Mouse (Mus musculus) thymus, postnatal 14 days (tissue): ENCODE results near the gene Gm20388.

Source experiments
- DNase-seq: peaks from one replicate; pipeline ENCODE4 v3.0.0; 2021

Gene Gm20388

DNA sequence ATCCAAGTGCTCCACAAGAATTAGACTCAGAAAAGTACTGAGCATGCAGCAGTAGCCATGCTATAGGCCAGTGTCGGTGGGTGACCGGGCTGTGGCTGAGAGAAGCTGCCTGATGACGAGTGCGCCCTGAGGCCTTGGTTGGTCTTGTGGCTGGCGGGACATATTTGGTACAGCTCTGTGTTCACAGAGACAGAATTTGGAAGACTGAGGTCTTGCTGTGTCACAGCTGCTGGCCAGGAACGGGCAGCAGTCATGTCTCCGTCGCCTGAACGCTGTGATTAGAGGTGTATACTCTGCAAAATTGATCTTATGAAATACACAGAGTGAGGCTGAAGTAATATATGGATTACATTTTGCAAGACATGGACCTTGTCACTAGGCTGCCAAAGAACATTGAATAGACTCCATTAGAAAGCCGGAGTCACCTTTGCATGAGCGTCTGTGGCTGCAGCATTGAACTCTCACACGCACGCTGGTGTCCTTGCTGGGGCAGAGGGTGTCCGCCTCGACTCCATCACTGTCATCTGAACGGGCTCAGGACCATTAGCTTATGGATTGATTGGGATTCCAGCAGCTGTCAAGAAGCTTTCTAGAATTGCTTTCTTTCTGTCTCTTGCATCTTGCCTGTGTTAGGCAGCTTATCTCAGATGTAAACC is 5.7 kb downstream of the Gm20388 start:
- no peak for DNase-seq

- no peak for DNase-seq
Observed at GRCm38 (mm10) chr8:119917415-119917814, 6.8 kb downstream of the Gm20388 start.

DNA sequence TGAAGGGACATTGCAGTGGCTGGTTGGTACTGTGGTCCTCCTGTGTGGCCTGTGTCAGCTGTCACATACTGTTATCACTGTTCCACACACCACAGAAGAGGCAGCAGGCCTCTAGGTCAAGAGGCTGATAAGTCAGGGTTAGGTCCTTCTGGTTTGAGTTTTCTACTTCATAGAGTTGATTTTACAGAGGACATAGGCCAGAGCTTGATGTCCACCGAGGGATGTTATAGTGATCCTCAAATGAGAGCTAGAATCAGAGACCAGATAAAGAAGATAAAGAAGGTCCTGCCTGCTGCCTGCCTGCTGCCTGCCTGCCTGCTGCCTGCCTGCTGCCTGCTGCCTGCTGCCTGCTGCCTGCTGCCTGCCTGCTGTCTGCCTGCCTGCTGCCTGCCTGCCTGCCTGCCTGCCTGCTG is 7.5 kb downstream of the Gm20388 start:
- DNase-seq: no peak

DNA sequence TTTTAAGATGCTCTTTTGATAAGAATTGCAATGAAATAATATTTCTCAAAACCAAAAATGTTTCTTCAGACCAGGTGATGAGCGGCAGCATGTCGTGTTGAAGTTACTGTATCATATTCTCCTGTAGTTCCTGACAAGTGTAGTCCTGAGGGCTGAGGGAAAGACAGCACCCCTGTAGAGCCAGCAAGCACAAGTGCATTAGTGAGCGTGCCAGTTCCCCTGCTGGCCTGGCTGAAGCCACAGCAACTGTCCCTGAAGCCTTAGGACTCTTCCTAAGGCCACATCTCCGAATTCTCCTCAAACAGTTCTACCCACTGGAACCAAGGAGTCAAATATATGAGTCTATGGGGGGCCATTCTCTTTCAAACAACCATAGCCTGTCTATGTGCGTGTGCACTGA is 12.6 kb downstream of the Gm20388 start:
- no peak for DNase-seq

DNA sequence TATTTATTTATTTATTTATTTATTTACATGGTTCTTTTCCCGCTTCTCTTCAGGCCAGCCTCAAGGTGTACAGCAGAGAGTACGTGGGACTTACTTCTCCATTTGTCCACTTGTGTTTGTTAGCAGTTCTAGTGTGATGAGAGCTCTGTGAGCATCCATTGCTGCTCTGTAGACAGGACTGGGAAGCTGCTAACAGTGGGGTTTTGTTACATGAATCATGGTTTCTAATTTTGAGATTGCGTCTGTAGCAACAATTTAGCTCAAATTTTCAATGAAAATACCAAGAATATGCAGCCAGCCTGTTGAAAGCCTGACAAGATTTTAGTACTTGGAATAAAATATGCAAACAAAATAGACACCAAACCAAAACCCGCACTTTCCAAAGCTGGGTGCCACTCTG is 14.8 kb downstream of the Gm20388 start:
- no peak for DNase-seq

DNA sequence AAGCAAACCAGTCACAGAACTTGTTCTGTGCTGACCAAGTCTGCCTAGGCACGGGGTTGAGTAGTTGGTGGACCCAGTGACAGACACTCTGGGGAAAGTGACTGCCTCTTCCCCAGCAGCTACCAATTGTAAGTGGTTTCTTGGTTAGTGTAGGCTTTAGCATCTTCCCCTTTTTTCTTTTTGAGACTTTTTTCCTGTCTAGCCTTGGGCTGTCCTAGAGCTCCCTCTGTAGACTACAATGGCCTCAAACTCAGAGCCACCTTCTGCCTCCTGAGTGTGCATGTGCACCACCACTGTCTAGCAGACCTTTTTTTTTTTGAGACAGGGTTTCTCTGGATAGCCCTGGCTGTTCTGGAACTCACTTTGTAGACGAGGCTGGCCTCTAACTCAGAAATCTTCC is 15.8 kb downstream of the Gm20388 start:
- peak; percentile 60 for DNase-seq

DNA sequence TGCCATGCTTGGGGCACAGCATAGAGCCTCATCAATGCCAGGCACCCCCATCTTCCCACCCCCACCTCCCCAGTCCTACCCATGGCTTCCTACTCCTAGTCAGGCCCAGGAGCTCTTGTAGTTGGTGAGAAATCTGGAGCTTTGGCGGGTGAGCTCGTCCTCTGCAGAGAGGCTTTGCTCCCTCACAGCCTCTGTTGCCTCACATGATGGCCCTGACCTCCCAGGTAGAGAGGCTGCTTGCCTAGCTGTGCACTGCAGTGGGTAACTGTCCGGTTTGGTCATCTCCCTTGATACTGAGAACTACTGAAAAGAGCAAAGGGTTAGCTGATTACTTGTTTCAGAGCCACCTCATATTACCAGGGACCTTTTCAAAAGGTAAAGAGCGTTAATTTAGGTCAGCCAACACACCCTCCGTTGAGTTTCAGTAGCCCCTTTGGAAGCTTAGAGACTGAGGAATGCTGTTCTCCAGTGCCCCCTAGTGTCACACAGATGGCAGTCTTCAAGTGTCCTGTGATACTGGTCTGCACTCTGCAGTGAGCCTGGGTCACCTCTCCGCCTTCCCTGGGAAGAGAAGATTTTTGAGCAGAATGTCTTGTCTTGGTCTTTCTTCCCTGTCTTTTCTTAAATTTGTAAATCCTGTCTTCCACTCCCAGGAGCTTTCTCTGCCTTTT is 16.9 kb downstream of the Gm20388 start:
- peak; percentile 53 for DNase-seq

GRCm38 (mm10) chr8:119931317-119931716 is 20.7 kb downstream of the Gm20388 start:
- no peak for DNase-seq

DNA sequence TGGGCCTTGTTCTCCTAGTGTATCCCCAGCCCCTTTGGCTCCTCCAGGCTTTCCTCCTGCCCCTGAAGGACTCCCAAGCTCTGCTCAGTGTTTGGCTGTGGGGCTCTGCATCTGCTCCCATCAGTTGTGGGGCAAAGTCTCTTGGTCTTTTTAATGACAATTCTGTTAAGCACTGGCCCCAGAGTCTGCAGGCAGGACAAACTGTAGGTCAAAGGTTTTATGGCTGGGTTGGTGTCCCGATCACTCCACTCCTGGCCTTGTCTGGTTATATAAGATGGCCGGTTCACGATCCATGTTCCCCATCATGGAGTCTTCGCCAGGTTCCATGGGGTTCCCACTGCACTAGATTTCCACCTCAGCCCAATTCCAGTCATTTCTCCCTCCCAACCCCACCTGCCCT is 23.0 kb downstream of the Gm20388 start:
- DNase-seq: no peak

DNA sequence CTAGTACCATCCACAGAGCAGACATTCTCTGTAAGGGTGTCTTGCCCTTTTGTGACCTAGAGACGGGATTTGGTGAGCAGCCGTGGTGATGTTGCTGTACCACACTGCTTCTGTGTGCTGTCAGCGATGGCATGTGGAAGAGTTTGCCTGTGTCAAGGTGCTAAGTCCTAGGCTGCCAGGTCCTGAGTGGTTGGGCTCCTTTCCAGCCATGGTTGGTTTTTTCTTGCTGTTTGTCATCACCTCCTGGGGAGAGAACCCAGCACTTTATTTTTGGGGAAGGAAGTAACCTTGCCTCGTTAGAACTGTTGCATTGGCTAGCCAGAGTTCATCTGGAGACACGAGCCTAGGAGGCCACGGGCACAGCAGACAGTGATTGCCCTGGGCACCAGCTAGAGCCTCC is 24.9 kb downstream of the Gm20388 start:
- DNase-seq: no peak

GRCm38 (mm10) chr8:119938481-119938880 is 27.8 kb downstream of the Gm20388 start:
- DNase-seq: no peak

DNA sequence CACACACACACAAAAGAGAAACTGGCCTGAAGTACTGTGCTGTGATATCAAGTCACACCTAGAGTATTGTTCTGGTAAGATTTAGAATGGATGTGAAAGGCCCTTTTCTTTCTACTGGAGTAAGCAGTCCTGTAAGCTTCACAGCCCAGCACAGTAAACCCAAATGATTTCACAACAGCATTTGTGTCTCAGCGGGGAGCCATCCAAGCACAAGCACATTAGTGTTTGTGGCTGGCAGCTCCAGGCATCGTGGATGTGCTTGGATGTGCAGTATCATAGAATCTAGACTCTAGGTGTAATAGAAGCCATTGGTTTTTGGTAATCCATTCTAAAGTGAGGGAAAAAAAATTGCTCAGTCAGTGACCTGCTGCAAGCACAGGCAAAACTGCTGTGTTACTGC is 28.7 kb downstream of the Gm20388 start:
- DNase-seq: no peak

DNA sequence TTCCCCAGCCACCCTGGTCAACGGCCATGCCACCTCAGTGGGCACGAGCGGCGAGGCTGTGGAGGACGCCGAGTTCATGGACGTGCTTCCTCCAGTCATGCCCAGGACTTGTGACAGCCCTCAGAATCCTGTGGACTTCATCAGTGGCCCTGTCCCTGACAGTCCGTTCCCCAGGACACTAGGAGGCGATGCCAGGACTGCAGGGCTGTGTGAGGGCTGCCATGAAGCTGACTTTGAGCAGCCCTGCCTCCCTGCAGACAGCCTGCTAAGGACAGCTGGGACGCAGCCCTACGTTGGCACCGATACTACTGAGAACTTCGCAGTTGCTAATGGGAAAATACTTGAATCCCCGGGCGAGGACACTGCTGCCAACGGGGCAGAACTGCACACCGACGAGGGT is 30.8 kb downstream of the Gm20388 start:
- no peak for DNase-seq

GRCm38 (mm10) chr8:119943616-119944015 is 33.0 kb downstream of the Gm20388 start:
- DNase-seq: no peak

DNA sequence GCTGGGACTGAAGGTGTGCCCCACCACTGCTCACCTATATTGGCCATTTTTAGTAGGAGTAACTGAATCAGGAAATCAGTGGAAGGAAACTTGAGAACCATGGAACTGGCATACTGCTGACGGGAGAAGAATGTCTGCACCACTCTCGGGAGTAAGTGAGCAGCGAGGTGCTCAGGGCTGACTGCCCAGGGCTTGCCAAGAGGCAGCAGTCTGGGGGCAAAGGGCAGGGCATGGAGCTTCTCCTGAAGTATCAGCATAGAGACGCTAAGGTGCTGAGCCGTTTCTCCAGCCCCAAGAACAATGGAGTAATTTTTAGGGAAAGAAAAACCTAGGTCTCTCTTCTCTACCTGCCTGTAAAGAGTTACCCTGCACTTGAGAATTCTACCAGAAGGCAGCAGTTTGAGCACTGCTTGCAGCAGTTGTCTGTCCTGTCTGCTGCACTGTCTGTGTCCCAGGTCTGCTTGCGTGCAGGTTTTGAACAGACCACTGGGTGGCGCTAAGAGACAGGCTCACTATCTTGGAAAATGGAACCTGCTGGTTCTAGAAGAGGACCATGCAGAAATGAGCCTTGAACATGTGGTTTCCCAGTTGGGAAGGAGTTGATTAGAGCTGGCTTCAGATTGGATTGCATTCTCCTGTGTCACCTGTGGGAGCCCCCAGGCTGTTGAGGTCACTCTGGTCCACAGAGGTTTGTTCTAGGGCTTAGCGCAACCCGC is 33.6 kb downstream of the Gm20388 start:
- DNase-seq: peak; percentile 76

GRCm38 (mm10) chr8:119946326-119946865 is 35.8 kb downstream of the Gm20388 start:
- DNase-seq: peak; percentile 41

GRCm38 (mm10) chr8:119947653-119948052 is 37.0 kb downstream of the Gm20388 start:
- DNase-seq: no peak

DNA sequence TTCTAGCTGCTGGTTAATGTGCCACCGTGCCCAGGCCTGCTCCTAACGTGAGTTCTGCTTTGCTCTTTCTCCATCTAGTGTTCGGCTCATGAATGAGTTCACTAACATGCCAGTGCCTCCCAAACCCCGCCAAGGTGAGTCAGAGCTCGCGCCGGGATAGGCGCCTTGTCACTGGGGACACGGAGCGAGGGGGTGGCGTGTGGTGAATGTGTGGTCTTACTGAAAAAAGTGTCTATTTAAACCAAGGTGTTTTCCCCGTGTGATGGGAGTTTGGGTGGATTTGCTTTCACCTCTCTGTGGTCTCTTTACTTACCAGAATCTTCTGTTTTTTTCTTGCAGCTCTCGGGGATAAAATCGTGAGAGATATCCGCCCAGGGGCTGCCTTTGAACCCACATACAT is 37.7 kb downstream of the Gm20388 start:
- DNase-seq: peak; percentile 12

DNA sequence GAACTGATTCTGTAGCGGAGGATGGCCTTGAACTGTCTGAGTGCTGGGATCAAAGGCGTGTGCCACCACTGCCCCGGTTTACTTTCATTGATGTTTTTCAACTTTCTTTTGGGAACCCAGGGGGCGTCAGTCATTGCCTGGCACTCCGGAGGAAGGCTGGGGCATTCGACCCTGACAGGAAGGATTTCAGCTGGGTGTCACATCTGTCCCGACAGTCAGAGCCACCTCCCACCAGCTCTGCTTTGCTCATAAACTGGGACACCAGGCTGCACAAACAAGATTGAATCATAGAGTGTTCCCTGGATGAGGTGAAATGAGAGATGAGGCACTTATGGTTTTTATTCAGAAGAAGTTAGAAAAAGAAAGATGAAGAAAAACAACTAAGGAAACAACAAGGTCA is 41.6 kb downstream of the Gm20388 start:
- no peak for DNase-seq

- no peak for DNase-seq
Observed at GRCm38 (mm10) chr8:119952747-119953146, 42.1 kb downstream of the Gm20388 start.

- no peak for DNase-seq
Observed at GRCm38 (mm10) chr8:119955333-119955732, 44.7 kb downstream of the Gm20388 start.

- DNase-seq: no peak
Observed at GRCm38 (mm10) chr8:119958076-119958475, 47.4 kb downstream of the Gm20388 start.

GRCm38 (mm10) chr8:119960531-119961104 is 50.0 kb downstream of the Gm20388 start:
- no peak for DNase-seq

DNA sequence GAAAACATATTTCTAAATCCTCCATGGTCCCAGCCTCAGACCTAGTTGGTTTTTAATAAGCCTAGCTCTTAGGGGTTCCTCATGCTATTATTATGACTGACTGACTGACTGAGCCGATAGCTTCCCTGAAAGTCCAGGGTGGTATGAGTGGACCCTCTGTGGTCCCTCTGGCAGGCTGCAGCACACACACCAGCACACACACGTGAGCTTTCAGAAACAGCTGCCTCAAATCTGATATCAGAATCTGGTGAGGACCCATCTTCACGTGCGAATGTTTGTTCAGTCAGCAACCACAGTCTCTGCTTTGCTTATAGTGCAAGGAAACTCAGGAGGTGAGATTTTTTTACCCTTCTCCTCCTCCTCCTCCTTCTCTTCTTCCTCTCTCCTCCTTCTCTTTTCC is 54.2 kb downstream of the Gm20388 start:
- DNase-seq: no peak
